Mouse (Mus musculus): ENCODE results near the gene Pld6. TPM values are rescaled to one million over a fixed set of nuclear protein-coding genes. Genes with fewer than 3 reads are reported as not detected.

Pld6 gene
- total and polyA plus RNA-seq, 2 experiments from 2014 or later, result 3.3 TPM; not detected in 1

- Histone ChIP-seq H3K4me3 (ENCODE audit: low read depth, low read length) (peak overlapping the region; percentile 77), H3K27ac (ENCODE audit: low read depth) (peak overlapping the region; percentile 98), H3K36me3 (replicated peaks; ENCODE audit: control insufficient read depth, insufficient read depth, low read length) (peaks cover 38% of the 10 kb centered on the region), H3K9me3 (replicated peaks; ENCODE audit: control insufficient read depth, low read length) (no peaks in the 10 kb centered on the region), H3K9ac (replicated peaks; ENCODE audit: low read depth, low read length) (peak overlapping the region; percentile 86), H3K27me3 (ENCODE audit: control insufficient read depth, insufficient read depth, low read length) (no peaks in the 10 kb centered on the region), H3K4me1 (ENCODE audit: control insufficient read depth, insufficient read depth) (peaks cover 12% of the 10 kb centered on the region), H3K4me2 (ENCODE audit: low read depth, low read length) (peak overlapping the region; percentile 81)
- ATAC-seq (ENCODE audit: insufficient read depth, low read depth) (peak; percentile 81), DNase-seq (ENCODE audit: low spot score) (peak; percentile 95)
- no peak for TF ChIP-seq CTCF (IDR thresholded peaks at IDR 0.05; ENCODE audit: low read depth)
- no peak for TF ChIP-seq EP300 (IDR thresholded peaks at IDR 0.05; ENCODE audit: low read depth)
- WGBS, result 0% methylated on average over 15 of the region's 15 CpGs
Observed at GRCm38 (mm10) chr11:59809071-59809669, 21.7 kb upstream of the Pld6 start.

DNA sequence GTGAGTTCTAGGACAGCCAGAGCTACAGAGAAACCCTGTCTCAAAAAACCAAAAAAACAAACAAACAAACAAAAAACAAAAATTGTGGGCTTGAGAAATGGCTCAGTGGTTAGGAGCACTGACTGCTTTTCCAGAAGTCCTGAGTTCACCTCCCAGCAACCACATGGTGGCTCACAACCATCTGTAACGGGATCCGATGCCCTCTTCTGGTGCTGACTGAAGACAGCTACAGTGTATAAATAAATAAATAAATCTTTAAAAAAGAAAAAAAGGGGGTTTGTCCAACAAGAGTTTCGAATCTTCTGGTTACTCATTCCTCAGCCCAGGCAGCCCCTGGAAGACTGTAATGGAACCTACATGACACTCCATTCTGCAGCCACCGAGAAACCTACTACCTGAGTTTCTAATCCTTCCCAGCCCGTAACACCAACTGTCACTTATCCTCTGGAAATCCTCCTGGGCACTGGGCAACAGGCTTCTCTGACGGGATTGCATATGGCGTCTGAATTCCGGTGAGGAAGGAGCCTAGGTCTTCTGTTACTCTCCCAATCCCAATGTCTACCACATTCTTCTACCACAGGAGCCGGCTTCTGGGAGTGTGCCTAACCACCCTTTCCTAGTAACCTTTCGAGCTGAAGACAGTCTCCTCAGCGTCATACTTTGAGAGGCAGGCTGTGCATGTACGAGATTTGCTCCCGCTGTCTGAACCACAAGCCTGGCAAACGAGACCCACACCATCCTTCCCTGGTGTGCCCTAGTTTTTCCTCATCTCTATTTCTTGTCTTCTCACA, 20.9 kb upstream of the Pld6 start:
- H3K4me3 ChIP-seq (ENCODE audit: low read depth, low read length), result peak overlapping the region; percentile 77
- 51% methylated on average over 14 of the region's 14 CpGs for WGBS
- no peak for TF ChIP-seq EP300 (IDR thresholded peaks at IDR 0.05; ENCODE audit: low read depth)
- no peak for TF ChIP-seq CTCF (IDR thresholded peaks at IDR 0.05; ENCODE audit: low read depth)
- no peak for DNase-seq (ENCODE audit: low spot score)
- peaks cover 12% of the 10 kb centered on the region for H3K4me1 ChIP-seq (ENCODE audit: control insufficient read depth, insufficient read depth)
- peak overlapping the region; percentile 86; the same call in 1 of the 2 replicates for H3K9ac ChIP-seq (replicated peaks; ENCODE audit: low read depth, low read length)
- H3K9me3 ChIP-seq (replicated peaks; ENCODE audit: control insufficient read depth, low read length), result no peaks in the 10 kb centered on the region
- peak overlapping the region; percentile 81 for H3K4me2 ChIP-seq (ENCODE audit: low read depth, low read length)
- no peaks in the 10 kb centered on the region for H3K27me3 ChIP-seq (ENCODE audit: control insufficient read depth, insufficient read depth, low read length)
- H3K27ac ChIP-seq (ENCODE audit: low read depth), result peak overlapping the region; percentile 98
- peaks cover 46% of the 10 kb centered on the region for H3K36me3 ChIP-seq (replicated peaks; ENCODE audit: control insufficient read depth, insufficient read depth, low read length)
- no peak for ATAC-seq (ENCODE audit: insufficient read depth, low read depth)

DNA sequence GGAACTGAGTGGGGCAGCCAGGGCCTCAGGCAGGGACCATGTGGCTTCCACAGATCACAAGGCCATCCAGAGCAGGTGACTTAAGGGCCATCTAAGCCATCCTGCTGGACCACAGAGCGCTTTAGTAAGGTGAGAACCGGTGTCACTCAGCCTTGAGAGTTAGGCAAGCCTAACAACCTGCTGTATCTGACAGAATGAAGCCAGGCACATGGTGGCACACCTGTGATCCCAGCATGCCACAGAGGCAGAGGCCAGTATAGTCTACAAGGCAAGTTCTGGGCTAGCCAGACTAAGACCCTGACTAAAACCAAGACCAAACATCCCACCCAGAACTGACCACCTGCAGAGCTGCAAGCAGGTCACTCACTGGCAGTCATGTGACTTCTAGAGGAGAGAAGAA, 18.2 kb upstream of the Pld6 start:
- ATAC-seq (ENCODE audit: insufficient read depth, low read depth), result no peak
- H3K36me3 ChIP-seq (replicated peaks; ENCODE audit: control insufficient read depth, insufficient read depth, low read length), result peaks cover 73% of the 10 kb centered on the region
- no peak for DNase-seq (ENCODE audit: low spot score)
- H3K9ac ChIP-seq (replicated peaks; ENCODE audit: low read depth, low read length), result no peak overlapping the region
- no peak overlapping the region for H3K27ac ChIP-seq (ENCODE audit: low read depth)
- no peaks in the 10 kb centered on the region for H3K9me3 ChIP-seq (replicated peaks; ENCODE audit: control insufficient read depth, low read length)
- no peak for TF ChIP-seq CTCF (IDR thresholded peaks at IDR 0.05; ENCODE audit: low read depth)
- TF ChIP-seq EP300 (IDR thresholded peaks at IDR 0.05; ENCODE audit: low read depth), result no peak
- no peaks in the 10 kb centered on the region for H3K27me3 ChIP-seq (ENCODE audit: control insufficient read depth, insufficient read depth, low read length)
- H3K4me1 ChIP-seq (ENCODE audit: control insufficient read depth, insufficient read depth), result peaks cover 9% of the 10 kb centered on the region
- H3K4me2 ChIP-seq (ENCODE audit: low read depth, low read length), result no peak overlapping the region
- no peak overlapping the region for H3K4me3 ChIP-seq (ENCODE audit: low read depth, low read length)
- 94% methylated on average over 2 of the region's 2 CpGs for WGBS

DNA sequence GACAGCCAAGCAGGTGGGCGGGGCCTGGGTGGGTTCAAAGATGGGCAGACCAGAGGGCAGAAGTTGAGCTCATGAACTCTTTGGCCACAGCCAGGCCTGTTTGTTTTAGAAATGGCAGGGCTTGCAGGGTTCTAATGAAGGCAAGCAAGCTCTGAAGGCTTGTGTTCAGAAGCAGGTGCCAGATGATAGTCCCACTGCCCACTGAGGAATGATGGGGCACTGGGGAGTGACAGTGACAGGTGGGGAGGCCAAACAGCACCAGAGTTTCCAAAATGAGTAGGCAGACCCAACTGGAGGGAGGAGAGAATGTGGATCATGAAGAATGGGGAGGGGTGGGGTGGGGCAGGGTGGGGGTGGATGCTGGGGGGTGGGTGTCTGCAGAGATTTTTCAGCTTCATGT, 17.8 kb upstream of the Pld6 start:
- Histone ChIP-seq H3K9me3 (replicated peaks; ENCODE audit: control insufficient read depth, low read length) (no peaks in the 10 kb centered on the region), H3K9ac (replicated peaks; ENCODE audit: low read depth, low read length) (no peak overlapping the region), H3K36me3 (replicated peaks; ENCODE audit: control insufficient read depth, insufficient read depth, low read length) (peaks cover 77% of the 10 kb centered on the region), H3K4me3 (ENCODE audit: low read depth, low read length) (no peak overlapping the region), H3K4me2 (ENCODE audit: low read depth, low read length) (no peak overlapping the region), H3K27me3 (ENCODE audit: control insufficient read depth, insufficient read depth, low read length) (no peaks in the 10 kb centered on the region), H3K27ac (ENCODE audit: low read depth) (no peak overlapping the region), H3K4me1 (ENCODE audit: control insufficient read depth, insufficient read depth) (peaks cover 7% of the 10 kb centered on the region)
- WGBS, result 90% methylated on average over 1 of the region's 1 CpGs
- DNase-seq (ENCODE audit: low spot score), result no peak
- TF ChIP-seq EP300 (IDR thresholded peaks at IDR 0.05; ENCODE audit: low read depth), result no peak
- no peak for TF ChIP-seq CTCF (IDR thresholded peaks at IDR 0.05; ENCODE audit: low read depth)
- no peak for ATAC-seq (ENCODE audit: insufficient read depth, low read depth)

GRCm38 (mm10) chr11:59804409-59805110, 17.1 kb upstream of the Pld6 start:
- TF ChIP-seq EP300 (IDR thresholded peaks at IDR 0.05; ENCODE audit: low read depth) (no peak), CTCF (IDR thresholded peaks at IDR 0.05; ENCODE audit: low read depth) (no peak)
- Histone ChIP-seq H3K36me3 (replicated peaks; ENCODE audit: control insufficient read depth, insufficient read depth, low read length) (peaks cover 84% of the 10 kb centered on the region), H3K9me3 (replicated peaks; ENCODE audit: control insufficient read depth, low read length) (no peaks in the 10 kb centered on the region), H3K4me3 (ENCODE audit: low read depth, low read length) (no peak overlapping the region), H3K27me3 (ENCODE audit: control insufficient read depth, insufficient read depth, low read length) (no peaks in the 10 kb centered on the region), H3K4me2 (ENCODE audit: low read depth, low read length) (no peak overlapping the region), H3K27ac (ENCODE audit: low read depth) (no peak overlapping the region), H3K9ac (replicated peaks; ENCODE audit: low read depth, low read length) (no peak overlapping the region), H3K4me1 (ENCODE audit: control insufficient read depth, insufficient read depth) (peaks cover 7% of the 10 kb centered on the region)
- 88% methylated on average over 22 of the region's 22 CpGs for WGBS
- ATAC-seq (ENCODE audit: insufficient read depth, low read depth) (no peak), DNase-seq (ENCODE audit: low spot score) (no peak)
